Mouse (Mus musculus) liver, embryonic 12.5 days (tissue): ENCODE measurements around the gene Slc51b. TPM values are rescaled to one million over a fixed set of nuclear protein-coding genes. Genes with fewer than 3 reads are reported as not detected.

Experiments used
- ATAC-seq: fragments of 200-750 bp; cut with Nextera tagmentation; 2 replicates; pipeline ENCODE4 v1.8.0; 2017; ENCODE audit warnings: moderate number of reproducible peaks, mild to moderate bottlenecking, moderate library complexity
- H3K27ac ChIP-seq: fragments of 300-500 bp; sonication (generic); 2 replicates; pipeline ENCODE4 v1.5.1; 2016; ENCODE audit warnings: mild to moderate bottlenecking
- H3K27me3 ChIP-seq: fragments of 300-500 bp; sonication (generic); replicated peaks from 2 replicates; pipeline ENCODE4 v1.6.1; 2016; ENCODE audit warnings: mild to moderate bottlenecking, moderate library complexity
- H3K36me3 ChIP-seq: fragments of 300-500 bp; sonication (generic); 2 replicates; pipeline ENCODE4 v1.6.1; 2016; ENCODE audit warnings: mild to moderate bottlenecking, moderate library complexity
- H3K4me1 ChIP-seq: fragments of 300-500 bp; sonication (generic); 2 replicates; pipeline ENCODE4 v1.6.1; 2016
- H3K4me2 ChIP-seq: fragments of 300-500 bp; sonication (generic); 2 replicates; pipeline ENCODE4 v1.6.1; 2016; ENCODE audit warnings: mild to moderate bottlenecking, moderate library complexity
- H3K4me3 ChIP-seq: fragments of 300-500 bp; sonication (generic); 2 replicates; pipeline ENCODE4 v1.5.1; 2016; ENCODE audit warnings: mild to moderate bottlenecking, moderate library complexity
- H3K9ac ChIP-seq: fragments of 300-500 bp; sonication (generic); 2 replicates; pipeline ENCODE4 v1.6.1; 2016; ENCODE audit warnings: mild to moderate bottlenecking, moderate library complexity
- H3K9me3 ChIP-seq: fragments of 300-500 bp; sonication (generic); replicated peaks from 2 replicates; pipeline ENCODE4 v1.6.1; 2016; ENCODE audit warnings: mild to moderate bottlenecking, moderate library complexity
- WGBS: fragments of 180-500 bp; shearing (Covaris S2); methylation state at CpG from one replicate; pipeline ENCODE4 v1.1.7; 2016; ENCODE audit not compliant: insufficient replicate concordance; 5-methylcytosine and 5-hydroxymethylcytosine counted together
- polyA plus RNA-seq: library from polyadenylated mRNA; unstranded; fragments of >200 nt; fragmentation: Nextera tagmentation; extraction: Ambion mirVana; gene quantifications from 2 replicates; pipeline ENCODE4 v1.2.1, GENCODE M21; 2016

The Slc51b gene
- polyA plus RNA-seq, 1 experiment from 2014 or later, result not detected

GRCm38 (mm10) chr9:65407861-65408260, 14.9 kb downstream of the Slc51b start:
- no peak overlapping the region for H3K27ac ChIP-seq
- no peaks in the 10 kb centered on the region for H3K36me3 ChIP-seq
- no peaks in the 10 kb centered on the region for H3K27me3 ChIP-seq
- H3K9ac ChIP-seq, result no peak overlapping the region
- H3K4me3 ChIP-seq, result no peak overlapping the region
- H3K4me2 ChIP-seq, result no peak overlapping the region
- WGBS, result 68% methylated on average over 3 of the region's 3 CpGs
- no peaks in the 10 kb centered on the region for H3K4me1 ChIP-seq
- H3K9me3 ChIP-seq, result no peaks in the 10 kb centered on the region
- ATAC-seq, result no peak

DNA sequence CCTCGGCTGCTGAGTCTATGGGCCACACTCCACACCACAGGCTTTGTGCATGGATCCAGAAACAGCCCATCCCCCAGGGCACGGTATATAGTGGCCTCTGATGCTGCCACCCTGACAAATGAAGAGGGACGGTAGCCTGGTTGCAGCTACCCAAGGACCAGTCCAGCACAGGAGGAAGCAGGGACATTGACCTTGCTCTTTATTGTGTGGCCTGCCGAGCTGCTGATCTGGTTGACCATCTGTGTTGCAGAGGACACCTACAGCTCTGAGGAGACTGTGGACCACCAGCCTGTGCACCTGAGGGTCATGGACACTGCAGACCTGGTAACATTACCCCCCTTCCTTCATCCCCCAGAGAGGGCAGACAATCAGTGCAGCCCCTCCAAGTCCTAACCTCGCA, 15.4 kb downstream of the Slc51b start:
- H3K36me3 ChIP-seq, result no peaks in the 10 kb centered on the region
- H3K4me1 ChIP-seq, result no peaks in the 10 kb centered on the region
- H3K4me2 ChIP-seq, result no peak overlapping the region
- H3K4me3 ChIP-seq, result no peak overlapping the region
- no peak overlapping the region for H3K27ac ChIP-seq
- no peak for ATAC-seq
- no peaks in the 10 kb centered on the region for H3K9me3 ChIP-seq
- no peak overlapping the region for H3K9ac ChIP-seq
- H3K27me3 ChIP-seq, result no peaks in the 10 kb centered on the region
- 60% methylated on average over 5 of the region's 5 CpGs for WGBS

DNA sequence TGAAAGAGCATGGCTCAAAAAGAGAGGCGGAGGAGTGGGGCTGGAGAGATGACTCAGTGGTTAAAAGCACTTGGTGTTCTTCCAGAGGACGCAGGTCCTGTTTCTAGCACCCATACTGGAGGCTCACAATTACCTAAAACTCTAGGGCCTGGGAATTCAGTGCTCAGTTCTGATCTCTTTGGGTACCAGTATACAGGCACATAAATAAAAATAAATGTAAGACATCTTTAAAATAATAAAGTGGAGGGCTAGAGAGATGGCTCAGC, 17.6 kb downstream of the Slc51b start:
- no peak for ATAC-seq
- no peaks in the 10 kb centered on the region for H3K4me1 ChIP-seq
- H3K27me3 ChIP-seq, result peaks cover under 1% of the 10 kb centered on the region; the same call in 1 of the 2 replicates
- no peak overlapping the region for H3K4me3 ChIP-seq
- H3K9me3 ChIP-seq, result no peaks in the 10 kb centered on the region
- 60% methylated on average over 2 of the region's 2 CpGs for WGBS
- no peaks in the 10 kb centered on the region for H3K36me3 ChIP-seq
- no peak overlapping the region for H3K4me2 ChIP-seq
- no peak overlapping the region for H3K9ac ChIP-seq
- H3K27ac ChIP-seq, result no peak overlapping the region

DNA sequence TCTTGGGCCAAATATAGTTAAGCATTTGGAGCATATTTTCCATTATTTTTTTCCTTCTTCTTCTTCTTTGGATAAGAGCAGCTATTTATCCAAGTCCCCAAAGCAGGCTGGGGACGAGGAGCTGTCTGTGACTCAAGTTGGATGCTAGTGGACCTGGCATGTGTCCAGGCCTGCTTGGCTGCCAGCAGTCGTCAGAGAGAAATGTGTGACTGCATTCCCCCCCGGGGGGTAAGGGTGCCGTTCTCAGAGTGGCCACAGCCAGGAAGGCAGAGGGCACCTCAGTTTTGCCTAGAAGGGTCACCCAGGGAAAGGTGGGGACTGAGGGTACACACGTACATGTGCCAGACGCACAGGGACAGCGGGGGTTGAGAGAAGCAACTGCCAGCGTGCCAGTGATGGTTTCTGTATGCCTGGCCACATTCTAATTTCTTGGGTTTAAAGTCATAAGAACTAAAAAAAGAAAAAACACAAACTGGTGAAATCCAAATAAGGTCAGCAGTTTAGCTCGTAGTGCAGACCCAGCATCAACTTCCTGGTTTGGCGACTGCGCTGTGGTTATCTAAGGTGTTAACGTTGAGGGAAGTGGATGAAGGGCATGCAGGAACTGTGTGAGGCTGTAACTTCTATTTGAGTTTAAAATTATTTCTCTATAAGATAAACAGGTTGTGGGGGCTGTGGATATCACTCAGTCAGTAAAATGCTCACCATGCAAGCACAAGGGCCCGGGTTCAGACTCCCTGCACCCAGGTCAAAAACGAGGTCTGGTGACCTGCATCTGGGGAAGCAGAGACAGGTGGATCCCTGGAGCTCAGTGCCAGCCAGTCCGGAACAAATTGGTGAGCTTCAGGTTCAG, 18.2 kb downstream of the Slc51b start:
- ATAC-seq, result no peak
- 60% methylated on average over 15 of the region's 15 CpGs for WGBS
- H3K36me3 ChIP-seq, result no peaks in the 10 kb centered on the region
- H3K27me3 ChIP-seq, result peaks cover 4% of the 10 kb centered on the region; the same call in 1 of the 2 replicates
- H3K4me1 ChIP-seq, result no peaks in the 10 kb centered on the region
- H3K9ac ChIP-seq, result no peak overlapping the region
- H3K9me3 ChIP-seq, result no peaks in the 10 kb centered on the region
- no peak overlapping the region for H3K27ac ChIP-seq
- H3K4me2 ChIP-seq, result no peak overlapping the region
- H3K4me3 ChIP-seq, result no peak overlapping the region

DNA sequence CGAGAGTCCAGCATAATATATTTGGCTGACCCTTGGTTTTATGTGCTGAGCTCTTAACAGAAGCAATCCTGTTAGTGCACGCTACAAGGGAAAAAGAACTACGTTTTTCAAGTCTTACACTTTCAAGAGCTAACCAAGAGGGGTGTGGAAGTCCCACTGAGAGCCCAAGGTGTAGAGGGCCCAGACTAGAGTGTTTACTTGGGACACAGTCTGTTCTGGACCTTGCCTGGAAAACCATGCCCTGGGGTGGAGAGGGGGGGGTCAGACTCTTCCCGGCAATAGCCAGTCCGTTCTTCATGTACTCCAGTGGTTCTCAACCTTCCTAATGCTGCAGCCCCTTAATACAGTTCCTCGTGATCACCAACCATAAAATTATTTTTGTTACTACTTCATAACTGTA, 22.8 kb downstream of the Slc51b start:
- ATAC-seq, result no peak
- WGBS, result 74% methylated on average over 6 of the region's 6 CpGs

DNA sequence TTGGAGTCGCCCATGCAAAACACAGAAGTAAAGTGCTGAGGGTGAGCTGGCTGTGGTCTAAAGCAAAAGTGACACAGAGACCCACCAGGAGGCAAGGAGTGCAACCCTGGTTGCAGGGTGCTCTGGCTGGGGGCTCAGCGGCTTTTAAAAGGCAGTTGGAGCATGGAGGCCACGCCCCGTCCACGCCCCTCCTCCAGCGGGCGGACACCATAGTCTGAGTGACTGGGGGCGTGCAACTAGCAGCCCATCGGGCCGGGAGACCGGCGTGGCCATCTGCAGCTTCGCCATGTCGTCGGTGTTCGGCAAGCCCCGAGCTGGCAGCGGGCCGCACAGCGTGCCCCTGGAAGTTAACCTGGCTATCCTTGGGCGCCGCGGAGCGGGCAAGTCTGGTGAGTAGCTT, 24.5 kb downstream of the Slc51b start, which contains the start of gene Rasl12:
Rasl12 (plus strand) TSS at position 228 of the 400 bp plus-strand sequence.
- under 1% methylated on average over 24 of the region's 24 CpGs for WGBS
- H3K4me3 ChIP-seq, result peak within 1 kb of the TSS; percentile 51
- H3K4me1 ChIP-seq, result peaks cover 13% of the 10 kb centered on the region
- H3K27ac ChIP-seq, result no peak within 1 kb of the TSS
- peak within 1 kb of the TSS; percentile 31; the same call in 1 of the 2 replicates for H3K9ac ChIP-seq
- peaks cover 23% of the 10 kb centered on the region; the same call in 1 of the 2 replicates for H3K27me3 ChIP-seq
- no peaks in the 10 kb centered on the region for H3K9me3 ChIP-seq
- H3K36me3 ChIP-seq, result no peaks in the 10 kb centered on the region
- peak within 1 kb of the TSS; percentile 78 for H3K4me2 ChIP-seq
- ATAC-seq, result peak; percentile 64; the same call in 1 of the 2 replicates

More for the DNA sequence above, 22.8 kb downstream of the Slc51b start:
- H3K27ac ChIP-seq, result no peak overlapping the region
- no peak overlapping the region for H3K4me2 ChIP-seq
- no peak overlapping the region for H3K9ac ChIP-seq
- H3K27me3 ChIP-seq, result peaks cover 11% of the 10 kb centered on the region; the same call in 1 of the 2 replicates
- no peaks in the 10 kb centered on the region for H3K9me3 ChIP-seq
- H3K4me3 ChIP-seq, result no peak overlapping the region
- peaks cover 13% of the 10 kb centered on the region for H3K4me1 ChIP-seq
- H3K36me3 ChIP-seq, result no peaks in the 10 kb centered on the region

DNA sequence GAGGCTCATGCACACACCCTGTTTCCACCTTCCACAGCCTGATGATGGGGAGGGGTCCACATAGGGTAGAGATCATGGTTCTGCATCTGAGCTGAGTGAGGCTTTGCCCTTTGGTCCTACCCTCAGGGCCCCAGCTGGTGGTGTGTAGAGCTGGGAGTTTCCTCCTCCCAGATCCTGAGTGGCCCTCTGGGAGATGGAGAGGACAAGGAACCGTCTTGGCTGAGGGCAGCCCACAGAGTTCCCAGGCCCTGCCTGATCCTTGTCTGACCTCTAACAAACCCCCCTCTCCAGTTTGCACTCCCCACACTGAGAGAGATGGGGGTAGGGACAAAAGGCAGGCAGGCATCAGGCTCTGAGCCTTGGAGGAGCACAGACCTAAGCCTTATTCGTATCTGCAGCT, 28.4 kb downstream of the Slc51b start:
- ATAC-seq, result no peak
- no peaks in the 10 kb centered on the region for H3K36me3 ChIP-seq
- 60% methylated on average over 2 of the region's 2 CpGs for WGBS
- H3K27me3 ChIP-seq, result peaks cover 57% of the 10 kb centered on the region
- no peak overlapping the region for H3K27ac ChIP-seq
- H3K4me3 ChIP-seq, result no peak overlapping the region
- H3K9me3 ChIP-seq, result no peaks in the 10 kb centered on the region
- no peak overlapping the region for H3K9ac ChIP-seq
- H3K4me2 ChIP-seq, result no peak overlapping the region
- H3K4me1 ChIP-seq, result peaks cover 22% of the 10 kb centered on the region

DNA sequence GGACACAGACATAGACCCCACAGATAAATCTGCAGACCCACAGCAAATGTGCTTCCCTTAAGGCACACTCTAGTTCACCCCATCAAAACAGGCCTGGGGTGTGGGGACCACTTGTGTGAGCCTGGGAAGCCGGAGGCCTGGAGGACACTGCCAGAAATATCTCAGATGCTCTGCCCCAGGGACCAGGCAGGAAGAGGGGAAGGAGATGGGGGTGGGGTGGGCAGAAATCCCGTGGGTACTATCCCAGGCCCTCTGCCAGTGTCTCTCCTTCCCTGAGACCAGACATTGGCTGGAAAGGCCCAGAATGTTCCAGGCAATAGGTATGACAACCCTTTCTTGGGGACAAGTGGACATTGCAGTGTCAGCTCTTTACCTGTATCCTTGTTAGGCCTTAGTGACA, 29.1 kb downstream of the Slc51b start:
- Histone ChIP-seq H3K4me1 (peaks cover 15% of the 10 kb centered on the region), H3K4me3 (no peak overlapping the region), H3K36me3 (no peaks in the 10 kb centered on the region), H3K27ac (no peak overlapping the region), H3K9ac (no peak overlapping the region), H3K9me3 (no peaks in the 10 kb centered on the region), H3K27me3 (peaks cover 64% of the 10 kb centered on the region), H3K4me2 (no peak overlapping the region)
- ATAC-seq, result no peak
- whole genome bisulfite sequencing, result 15% methylated on average over 2 of the region's 2 CpGs

DNA sequence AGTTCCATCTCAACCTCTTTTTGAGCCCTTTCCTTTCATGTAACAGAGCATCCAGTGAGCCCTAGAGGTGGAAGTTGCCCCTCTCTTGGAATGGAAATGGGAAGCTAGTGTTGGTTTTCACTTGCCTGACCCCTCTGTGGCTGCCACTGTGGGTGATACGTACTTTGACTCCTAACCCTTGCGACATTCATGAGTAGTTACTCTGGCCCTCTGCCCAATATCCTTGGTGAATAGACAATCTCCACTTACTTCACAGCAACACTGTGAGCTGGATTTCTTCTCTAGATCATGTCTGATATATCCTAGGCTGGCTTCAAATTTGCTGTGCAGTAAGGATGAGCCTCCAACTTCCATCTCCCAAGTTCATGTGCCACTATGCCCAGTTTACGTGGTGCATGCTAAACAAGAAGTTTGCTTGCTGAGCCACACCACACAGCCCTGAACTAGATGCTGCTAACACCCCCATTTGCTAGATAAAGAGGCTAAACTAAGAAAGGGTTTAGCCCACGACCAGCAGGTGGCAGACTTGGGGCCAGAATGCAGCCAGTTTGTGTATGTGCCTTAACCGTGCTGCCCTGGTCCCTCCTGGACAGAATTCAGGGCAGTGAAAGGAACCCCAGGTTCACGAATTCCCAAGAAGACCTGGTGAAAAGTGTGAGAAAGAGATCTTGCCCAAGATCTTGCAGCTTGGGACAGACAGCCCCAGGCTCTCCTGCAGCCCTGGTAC, 30.0 kb downstream of the Slc51b start:
- ATAC-seq, result no peak
- peaks cover 70% of the 10 kb centered on the region for H3K27me3 ChIP-seq
- H3K9me3 ChIP-seq, result no peaks in the 10 kb centered on the region
- H3K27ac ChIP-seq, result no peak overlapping the region
- no peak overlapping the region for H3K9ac ChIP-seq
- WGBS, result 17% methylated on average over 6 of the region's 6 CpGs
- H3K36me3 ChIP-seq, result no peaks in the 10 kb centered on the region
- no peak overlapping the region for H3K4me3 ChIP-seq
- H3K4me2 ChIP-seq, result no peak overlapping the region
- H3K4me1 ChIP-seq, result 0 out of 2 replicates have a peak, but pooled peaks cover 8% of the 10 kb centered on the region

- peak within 1 kb of the TSS; percentile 53 for H3K4me2 ChIP-seq
- peaks cover 70% of the 10 kb centered on the region for H3K27me3 ChIP-seq
- H3K9me3 ChIP-seq, result no peaks in the 10 kb centered on the region
- peak within 1 kb of the TSS; percentile 39 for H3K4me3 ChIP-seq
- H3K9ac ChIP-seq, result no peak within 1 kb of the TSS
- no peaks in the 10 kb centered on the region for H3K36me3 ChIP-seq
- WGBS, result 34% methylated on average over 8 of the region's 8 CpGs
- no peak for ATAC-seq
- H3K27ac ChIP-seq, result no peak within 1 kb of the TSS
- 0 out of 2 replicates have a peak, but pooled peaks cover 8% of the 10 kb centered on the region for H3K4me1 ChIP-seq
Observed at GRCm38 (mm10) chr9:65391613-65391964, 31.2 kb downstream of the Slc51b start, which contains the start of gene Kbtbd13. Kbtbd13 (minus strand) TSS chr9:65391652.

- Histone ChIP-seq H3K27me3 (peaks cover 69% of the 10 kb centered on the region), H3K27ac (no peak overlapping the region), H3K4me2 (peak overlapping the region; percentile 53), H3K4me3 (peak overlapping the region; percentile 39), H3K9ac (no peak overlapping the region), H3K4me1 (0 out of 2 replicates have a peak, but pooled peaks cover 8% of the 10 kb centered on the region), H3K36me3 (no peaks in the 10 kb centered on the region), H3K9me3 (no peaks in the 10 kb centered on the region)
- WGBS, result 12% methylated on average over 96 of the region's 96 CpGs
- no peak for ATAC-seq
Observed at GRCm38 (mm10) chr9:65390752-65391612, 31.8 kb downstream of the Slc51b start.
